Mouse (Mus musculus) hindbrain, postnatal 0 days (tissue): ENCODE measurements around the gene AW011738. TPM values are rescaled to one million over a fixed set of nuclear protein-coding genes. Genes with fewer than 3 reads are reported as not detected.

ENCODE experiments used
- ATAC-seq: fragments of 200-750 bp; cut with Nextera tagmentation; 2 replicates; pipeline ENCODE4 v1.8.0; 2017; ENCODE audit warnings: mild to moderate bottlenecking, moderate TSS enrichment, moderate library complexity
- DNase-seq: peaks from one replicate; pipeline ENCODE4 v3.0.0-alpha.2; 2015; ENCODE audit warnings: low spot score
- H3K27ac ChIP-seq: fragments of 300-500 bp; sonication (generic); 2 replicates; pipeline ENCODE4 v1.5.1; 2014; ENCODE audit warnings: mild to moderate bottlenecking
- H3K27me3 ChIP-seq: fragments of 300-500 bp; sonication (generic); 2 replicates; pipeline ENCODE4 v1.6.1; 2014; ENCODE audit warnings: low read length, mixed read lengths; ENCODE audit not compliant: insufficient read depth
- H3K36me3 ChIP-seq: fragments of 300-500 bp; sonication (generic); 2 replicates; pipeline ENCODE4 v1.6.1; 2014; ENCODE audit warnings: low read length, mixed read lengths; ENCODE audit not compliant: insufficient read depth
- H3K4me1 ChIP-seq: fragments of 300-500 bp; sonication (generic); 2 replicates; pipeline ENCODE4 v1.6.1; 2014; ENCODE audit warnings: antibody characterized with exemption, low read length, mixed read lengths; ENCODE audit not compliant: insufficient read depth
- H3K4me2 ChIP-seq: fragments of 300-500 bp; sonication (generic); 2 replicates; pipeline ENCODE4 v1.6.1; 2014; ENCODE audit warnings: low read depth, mild to moderate bottlenecking, low read length, moderate library complexity, mixed read lengths
- H3K4me3 ChIP-seq: fragments of 300-500 bp; sonication (generic); 2 replicates; pipeline ENCODE4 v1.5.1; 2014; ENCODE audit warnings: low read length
- H3K9ac ChIP-seq: fragments of 300-500 bp; sonication (generic); replicated peaks from 2 replicates; pipeline ENCODE4 v1.6.1; 2014; ENCODE audit warnings: mild to moderate bottlenecking, low read length, moderate library complexity, mixed read lengths
- H3K9me3 ChIP-seq: fragments of 300-500 bp; sonication (generic); 2 replicates; pipeline ENCODE4 v1.6.1; 2016; ENCODE audit warnings: low read length, mixed read lengths
- CTCF ChIP-seq: IDR thresholded peaks from 2 replicates; pipeline ENCODE4 v1.5.1; 2016; ENCODE audit warnings: antibody characterized with exemption, control low read depth, low read depth
- WGBS: fragments of 180-500 bp; shearing (Covaris S2); extraction: QIAGEN DNeasy Blood & Tissue Kit; methylation state at CpG from one replicate; pipeline ENCODE4 v1.1.7; 2014; 5-methylcytosine and 5-hydroxymethylcytosine counted together
- microRNA-seq, 2 experiments: library from miRNA; unstranded; fragments of <30 nt; microRNA quantifications; one replicate each; pipeline ENCODE4; 2016
- polyA plus RNA-seq: library from polyadenylated mRNA; unstranded; fragments of >200 nt; fragmentation: Nextera tagmentation; extraction: Ambion mirVana; gene quantifications from 2 replicates; pipeline ENCODE4 v1.2.1, GENCODE M21; 2015
- total RNA-seq: library from RNA; depleted of rRNA; stranded (reverse); fragments of >200 nt; gene quantifications from 2 replicates; pipeline ENCODE4 v1.2.3, GENCODE M21; 2014; rRNA removed

Gene AW011738
- total and polyA plus RNA-seq, 2 experiments from 2014 or later = 3.7 to 5.0 TPM

DNA sequence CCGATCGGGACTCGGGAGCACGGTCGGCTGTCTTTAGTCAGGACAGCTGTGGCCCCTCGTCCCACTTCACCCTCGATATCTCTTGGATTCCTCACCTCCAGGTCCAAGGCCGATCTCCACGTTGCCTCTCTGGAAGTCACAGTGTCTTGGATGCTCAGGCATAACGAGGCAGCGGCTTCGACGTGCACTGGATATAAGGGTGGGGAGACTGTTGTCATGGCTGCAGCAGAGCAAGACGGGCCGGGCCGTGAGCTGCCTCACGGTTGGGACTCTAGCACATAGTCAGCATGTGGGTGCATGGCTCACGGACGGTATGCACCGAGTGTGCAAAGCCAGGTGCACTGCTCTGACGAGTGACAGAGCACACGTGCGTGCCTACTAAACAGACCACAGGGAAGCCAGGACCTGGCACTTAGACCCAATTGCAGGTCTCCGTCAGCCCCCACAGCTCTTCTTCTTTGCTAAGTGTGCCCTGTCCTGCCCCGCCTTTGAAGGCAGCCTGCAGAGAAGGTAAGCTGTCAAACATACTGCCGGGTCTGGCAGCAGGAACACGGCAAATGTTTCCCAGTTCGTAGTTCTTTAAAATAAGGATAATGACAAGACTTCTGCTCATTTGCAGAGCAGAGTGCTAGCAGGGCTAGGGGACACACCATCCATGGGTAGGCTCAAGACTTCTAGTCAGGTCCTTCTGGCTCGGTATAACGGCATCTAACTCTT is 51.4 kb downstream of the AW011738 start:
- peak overlapping the region; percentile 35 for H3K4me2 ChIP-seq
- H3K4me3 ChIP-seq = 0 out of 2 replicates have a peak overlapping the region, but pooled peaks have one; percentile 11
- no peak for TF ChIP-seq CTCF
- 0 out of 2 replicates have a peak, but pooled peaks cover 4% of the 10 kb centered on the region for H3K4me1 ChIP-seq
- no peaks in the 10 kb centered on the region for H3K9me3 ChIP-seq
- 0 out of 2 replicates have a peak overlapping the region, but pooled peaks have one; percentile 9 for H3K9ac ChIP-seq
- peak; percentile 46 for ATAC-seq
- no peaks in the 10 kb centered on the region for H3K36me3 ChIP-seq
- no peak for DNase-seq
- H3K27ac ChIP-seq = no peak overlapping the region
- WGBS = 2% methylated on average over 30 of the region's 30 CpGs
- H3K27me3 ChIP-seq = 0 out of 2 replicates have a peak, but pooled peaks cover 3% of the 10 kb centered on the region

Small RNA genes within 50 kb of the gene (microRNA-seq; reads per million reads assigned to microRNA genes)
- 3.9 to 4.7 reads per million in 2 experiments for gene Mir7658

Other genes with a start within 250 kb of the AW011738 start
- 26.6 and 35.2 TPM in 2 replicates for gene C1qtnf12, start 241.0 kb upstream of the AW011738 start, total RNA-seq
- 21.8 and 22.8 TPM in 2 replicates for gene C1qtnf12, start 241.0 kb upstream of the AW011738 start, polyA plus RNA-seq
- gene B3galt6, start 210.7 kb upstream of the AW011738 start, total RNA-seq = 48.8 and 56.8 TPM in 2 replicates
- gene B3galt6, start 210.7 kb upstream of the AW011738 start, polyA plus RNA-seq = 26.1 and 26.2 TPM in 2 replicates
- 100 and 121 TPM in 2 replicates for gene Sdf4, start 210.4 kb upstream of the AW011738 start, total RNA-seq
- 122 and 127 TPM in 2 replicates for gene Sdf4, start 210.4 kb upstream of the AW011738 start, polyA plus RNA-seq
- gene Tnfrsf4, start 189.5 kb upstream of the AW011738 start, total RNA-seq = 2.6 TPM in 1 of 2 replicates, not detected in the other
- gene Tnfrsf4, start 189.5 kb upstream of the AW011738 start, polyA plus RNA-seq = 0.47 and 0.49 TPM in 2 replicates
- 0.16 TPM in 1 of 2 replicates, not detected in the other for gene Tnfrsf18, start 177.1 kb upstream of the AW011738 start, total RNA-seq
- 1.4 and 1.6 TPM in 2 replicates for gene Tnfrsf18, start 177.1 kb upstream of the AW011738 start, polyA plus RNA-seq
- gene Ttll10, start 143.9 kb upstream of the AW011738 start, total RNA-seq = 0.26 TPM in 1 of 2 replicates, not detected in the other
- 0.08 TPM in 1 of 2 replicates, not detected in the other for gene Ttll10, start 143.9 kb upstream of the AW011738 start, polyA plus RNA-seq
- 24.0 and 32.8 TPM in 2 replicates for gene 9430015G10Rik, start 93.3 kb upstream of the AW011738 start, total RNA-seq
- 21.0 and 22.3 TPM in 2 replicates for gene 9430015G10Rik, start 93.3 kb upstream of the AW011738 start, polyA plus RNA-seq
- gene Rnf223, start 72.8 kb upstream of the AW011738 start, total RNA-seq = 0.50 and 0.73 TPM in 2 replicates
- gene Rnf223, start 72.8 kb upstream of the AW011738 start, polyA plus RNA-seq = 0.25 and 0.31 TPM in 2 replicates
- 273 and 295 TPM in 2 replicates for gene Agrn, start 5.8 kb upstream of the AW011738 start, total RNA-seq
- gene Agrn, start 5.8 kb upstream of the AW011738 start, polyA plus RNA-seq = 58.6 and 63.0 TPM in 2 replicates
- 1.6 and 3.2 TPM in 2 replicates for gene Isg15, start 2.5 kb upstream of the AW011738 start, total RNA-seq
- gene Isg15, start 2.5 kb upstream of the AW011738 start, polyA plus RNA-seq = 4.5 and 5.2 TPM in 2 replicates
- gene Perm1, start 12.6 kb downstream of the AW011738 start, total RNA-seq = 1.6 and 1.7 TPM in 2 replicates
- gene Perm1, start 12.6 kb downstream of the AW011738 start, polyA plus RNA-seq = 1.2 and 1.3 TPM in 2 replicates
- gene Plekhn1, start 31.6 kb downstream of the AW011738 start, total RNA-seq = 52.9 and 55.3 TPM in 2 replicates
- gene Plekhn1, start 31.6 kb downstream of the AW011738 start, polyA plus RNA-seq = 19.6 and 19.7 TPM in 2 replicates
- 79.8 and 80.8 TPM in 2 replicates for gene Noc2l, start 32.7 kb downstream of the AW011738 start, total RNA-seq
- 40.9 and 43.8 TPM in 2 replicates for gene Noc2l, start 32.7 kb downstream of the AW011738 start, polyA plus RNA-seq
- 3.1 and 5.2 TPM in 2 replicates for gene Samd11, start 52.4 kb downstream of the AW011738 start, total RNA-seq
- 1.8 and 2.9 TPM in 2 replicates for gene Samd11, start 52.4 kb downstream of the AW011738 start, polyA plus RNA-seq
- gene Vmn2r-ps159, start 127.8 kb downstream of the AW011738 start, total RNA-seq = not detected in 2 replicates
- not detected in 2 replicates for gene Vmn2r-ps159, start 127.8 kb downstream of the AW011738 start, polyA plus RNA-seq